Mouse (Mus musculus) lung, postnatal 0 days (tissue): ENCODE results near the gene Sertad3.

Experiments used
- CTCF ChIP-seq: IDR thresholded peaks from 2 replicates; pipeline ENCODE4 v1.5.1; 2016; ENCODE audit warnings: antibody characterized with exemption, mild to moderate bottlenecking
- EP300 ChIP-seq: IDR thresholded peaks from 2 replicates; pipeline ENCODE4 v1.6.1; 2016; ENCODE audit warnings: antibody characterized with exemption, mild to moderate bottlenecking, control low read depth

DNA sequence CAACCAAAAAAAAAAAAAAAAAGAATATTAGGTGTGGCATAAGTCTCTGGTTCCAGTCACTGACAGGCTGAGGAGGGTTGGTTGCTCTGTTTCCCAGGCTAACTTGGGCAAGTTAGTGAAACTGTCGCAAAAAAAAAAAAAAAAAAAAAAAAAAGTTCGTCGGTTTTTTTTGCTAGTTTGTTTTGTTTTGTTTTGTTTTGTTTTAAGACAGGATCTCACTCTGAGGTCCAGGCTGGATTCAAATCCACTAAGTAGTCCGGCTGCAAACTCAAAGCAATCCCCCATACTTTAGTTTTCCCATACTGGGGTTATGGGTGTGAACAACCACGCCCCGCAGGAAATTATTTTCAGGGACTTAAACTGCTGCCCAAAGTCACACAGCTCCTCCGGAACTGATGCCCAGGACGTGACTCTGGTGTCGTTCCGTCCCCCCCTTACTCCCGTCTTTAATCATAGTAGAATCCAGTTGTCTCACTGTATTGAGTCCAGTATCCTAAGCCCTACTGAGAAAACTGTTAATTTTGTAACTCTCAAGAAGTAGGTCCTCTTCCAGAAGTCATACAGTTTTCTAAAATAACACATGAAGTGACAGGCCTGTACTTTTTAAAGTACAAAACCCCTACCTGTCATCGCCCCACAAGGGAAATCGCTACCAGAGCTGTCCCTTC is 12.7 kb downstream of the Sertad3 start:
- no peak for TF ChIP-seq CTCF
- TF ChIP-seq EP300, result peak; percentile 66
